Mouse (Mus musculus) erythroid progenitor cell, adult 5-6 weeks (primary cell): ENCODE results near the gene Ska2. TPM values are rescaled to one million over a fixed set of nuclear protein-coding genes. Genes with fewer than 3 reads are reported as not detected.

Experiments
- ATAC-seq: replicated peaks from 2 replicates; pipeline ENCODE4 v1.8.0; 2016; ENCODE audit warnings: moderate number of reproducible peaks, mild to moderate bottlenecking, moderate TSS enrichment, inconsistent platforms; ENCODE audit not compliant: poor library complexity, low FRiP score, severe bottlenecking
- total RNA-seq, 2 experiments: library from RNA; stranded (forward) in 1 of 2; stranded (reverse) in 1 of 2; fragments of 150-400 nt in 1 of 2; fragments of 186-747, 209-891 nt in 1 of 2; gene quantifications; 2 replicates each; pipeline versions ENCODE4 v1.2.3 to v1.2.4; 2015 to 2017; ENCODE audit warnings: low replicate concordance in 2 of 2

The Ska2 gene
- total RNA-seq, 2 experiments from 2014 or later, result 114 to 181 TPM

DNA sequence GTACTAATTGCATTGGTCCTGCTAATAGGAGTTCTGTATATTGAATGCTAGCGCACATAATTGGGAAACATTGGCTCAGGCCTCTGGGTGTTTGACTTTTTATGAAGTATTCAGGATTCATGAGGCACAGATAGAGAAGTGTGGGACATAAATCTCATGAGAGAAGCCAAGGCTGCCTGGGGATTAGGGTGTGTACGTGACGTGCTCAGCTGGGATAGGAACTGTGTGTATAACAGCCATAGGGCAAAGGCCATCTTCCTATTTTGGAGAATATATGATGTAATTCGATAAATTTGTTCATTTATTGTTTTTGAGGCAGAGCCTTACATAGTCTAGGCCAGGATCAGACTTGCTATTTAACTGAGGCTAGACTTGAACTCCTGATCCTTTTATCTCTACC lies 53.7 kb downstream of the Ska2 start:
- no peak for ATAC-seq

DNA sequence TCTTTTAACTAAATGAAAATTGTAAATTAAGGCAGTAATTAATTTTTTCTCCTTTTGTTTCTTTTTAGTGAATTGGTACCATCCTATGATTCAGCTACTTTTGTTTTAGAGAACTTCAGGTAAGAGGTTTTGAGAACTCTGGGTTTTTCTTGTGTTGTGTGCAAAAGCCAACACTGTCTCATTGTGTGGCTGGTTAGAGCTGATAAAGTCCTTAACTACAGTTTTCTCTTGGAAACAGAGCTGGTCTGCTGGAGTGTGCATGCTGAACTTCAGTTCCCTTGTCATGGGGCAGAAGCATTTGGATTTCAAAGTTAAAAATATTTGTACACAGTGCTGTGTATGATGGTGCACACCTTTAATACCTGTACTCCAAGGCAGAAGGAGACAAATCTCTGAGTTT lies 54.7 kb downstream of the Ska2 start:
- ATAC-seq, result no peak

DNA sequence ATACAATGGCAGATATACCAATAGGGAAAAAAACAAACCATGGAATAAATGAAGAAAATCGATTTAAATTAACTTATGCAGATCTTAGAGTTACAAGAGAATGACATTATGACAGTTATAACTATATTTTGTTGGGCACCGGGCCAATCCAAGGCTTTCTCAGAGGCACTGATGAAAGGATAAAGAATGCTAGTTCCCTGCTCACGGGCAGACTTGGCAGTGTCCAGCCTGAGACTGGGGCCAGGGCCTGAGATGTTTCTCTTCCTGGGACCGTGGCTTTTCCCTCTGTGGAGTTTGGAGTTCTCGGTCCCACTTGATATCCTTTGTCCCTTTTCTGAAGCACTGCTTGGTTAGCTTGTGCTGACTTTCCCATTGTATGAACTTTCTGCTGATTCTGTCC lies 64.6 kb downstream of the Ska2 start:
- no peak for ATAC-seq

Other genes with a start within 250 kb of the Ska2 start
- gene Ypel2, start 115.5 kb upstream of the Ska2 start, total RNA-seq (2015; ENCODE audit: low replicate concordance), result 0.36 and 2.9 TPM in 2 replicates
- 0.13 and 1.5 TPM in 2 replicates for gene Ypel2, start 115.5 kb upstream of the Ska2 start, total RNA-seq (2017; ENCODE audit: low replicate concordance)
- gene Gdpd1, start 35.2 kb upstream of the Ska2 start, total RNA-seq (2015; ENCODE audit: low replicate concordance), result 5.0 and 8.4 TPM in 2 replicates
- gene Gdpd1, start 35.2 kb upstream of the Ska2 start, total RNA-seq (2017; ENCODE audit: low replicate concordance), result 3.3 and 5.7 TPM in 2 replicates
- gene Smg8, start 22.5 kb upstream of the Ska2 start, total RNA-seq (2015; ENCODE audit: low replicate concordance), result 2.2 and 3.4 TPM in 2 replicates
- gene Smg8, start 22.5 kb upstream of the Ska2 start, total RNA-seq (2017; ENCODE audit: low replicate concordance), result 5.8 and 6.2 TPM in 2 replicates
- gene Prr11, start 526 bp upstream of the Ska2 start, total RNA-seq (2015; ENCODE audit: low replicate concordance), result 145 and 169 TPM in 2 replicates
- 74.4 and 95.3 TPM in 2 replicates for gene Prr11, start 526 bp upstream of the Ska2 start, total RNA-seq (2017; ENCODE audit: low replicate concordance)
- gene Trim37, start 17.8 kb downstream of the Ska2 start, total RNA-seq (2015; ENCODE audit: low replicate concordance), result 25.6 and 28.5 TPM in 2 replicates
- 38.3 and 50.3 TPM in 2 replicates for gene Trim37, start 17.8 kb downstream of the Ska2 start, total RNA-seq (2017; ENCODE audit: low replicate concordance)
- 2.5 and 3.4 TPM in 2 replicates for gene Ppm1e, start 249.8 kb downstream of the Ska2 start, total RNA-seq (2015; ENCODE audit: low replicate concordance)
- gene Ppm1e, start 249.8 kb downstream of the Ska2 start, total RNA-seq (2017; ENCODE audit: low replicate concordance), result 1.4 and 2.8 TPM in 2 replicates